In genomic region chr15:98971576-98972320, GRCm38 (mm10) we compare ENCODE assay signal across 18 mouse cellular contexts. TPM values are rescaled to one million over a fixed set of nuclear protein-coding genes. Genes with fewer than 3 reads are reported as not detected.
A peak's percentile ranks its signal among the peaks of the same experiment; 100 is the strongest.
DNase-seq lines count a peak whose midpoint lies in the region; ATAC-seq and TF ChIP-seq lines count a peak whose summit lies in the region.
"Not testable (repeated sequence)": the region's sequence is repeated elsewhere in the genome, so short reads cannot be mapped to it uniquely, and the experiment has no call there.
"Had no signal": no experiment of that assay in that cellular context is flagged by ENCODE, and none has a peak within 500 bp of the region (broad histone marks: within the 10 kb centered on the region; RNA-seq: fewer than 3 reads in every experiment).

No protein-coding gene starts in this region.

- H3K9ac ChIP-seq in hindbrain, embryonic 16.5 days (ENCODE audit: low read depth, low read length): peak overlapping the region; percentile 50; the same call in 1 of the 2 replicates
- peak overlapping the region; percentile 41 for H3K9ac ChIP-seq in neural tube, embryonic 11.5 days (ENCODE audit: low read length)

- TF ChIP-seq POLR2A in cerebellum, adult 2 months (IDR thresholded peaks at IDR 0.05; ENCODE audit: borderline replicate concordance, insufficient read depth, low read length): not testable (repeated sequence)

- DNase-seq in cerebellum, adult 2 months: peak in 1 of 2 experiments; percentile 40
- not testable (repeated sequence) for DNase-seq in forebrain, embryonic 10.5 days (ENCODE audit: extremely low spot score, low spot score); heart, embryonic 10.5 days (ENCODE audit: low spot score); neural tube, embryonic 11.5 days (ENCODE audit: low spot score)
- peak; percentile 55 to 62 for DNase-seq in left cerebral cortex, postnatal 36 days (ENCODE audit: low spot score in 2 of 2)
- peak; percentile 44 for DNase-seq in right cerebral cortex, postnatal 14 days

- intact Hi-C loops in left cerebral cortex, postnatal 36 days (cut with DNase I): not testable (repeated sequence)

- H3K36me3 ChIP-seq in forebrain, embryonic 10.5 days (replicated peaks); heart, embryonic 10.5 days; hindbrain, embryonic 16.5 days (ENCODE audit: control insufficient read depth, insufficient read depth, low read length); neural tube, embryonic 11.5 days (ENCODE audit: control insufficient read depth, insufficient read depth, low read length): not testable (repeated sequence)

- 44% methylated on average over 15 of the region's 15 CpGs for WGBS in cerebellum, adult 2 months
- 82% methylated on average over 15 of the region's 15 CpGs for WGBS in forebrain, embryonic 10.5 days
- WGBS in heart, embryonic 10.5 days: 70% methylated on average over 15 of the region's 15 CpGs
- 40% methylated on average over 15 of the region's 15 CpGs for WGBS in hindbrain, embryonic 16.5 days
- WGBS in neural tube, embryonic 11.5 days: 73% methylated on average over 15 of the region's 15 CpGs

- not testable (repeated sequence) for H3K27me3 ChIP-seq in cerebellum, adult 2 months (ENCODE audit: control insufficient read depth, insufficient read depth, low read length); forebrain, embryonic 10.5 days (ENCODE audit: poor library complexity, severe bottlenecking); heart, embryonic 10.5 days (ENCODE audit: insufficient read depth, poor library complexity, severe bottlenecking); hindbrain, embryonic 16.5 days (replicated peaks; ENCODE audit: control insufficient read depth, insufficient read depth, low read length); neural tube, embryonic 11.5 days (ENCODE audit: control insufficient read depth, insufficient read depth, low read length)

- not testable (repeated sequence) for H3K9me3 ChIP-seq in forebrain, embryonic 10.5 days; heart, embryonic 10.5 days; hindbrain, embryonic 16.5 days (ENCODE audit: control insufficient read depth, low read length); neural tube, embryonic 11.5 days (ENCODE audit: control insufficient read depth, low read length)

- peak overlapping the region; percentile 28 for H3K27ac ChIP-seq in cerebellum, adult 2 months (ENCODE audit: insufficient read depth, low read length)
- H3K27ac ChIP-seq in forebrain, embryonic 10.5 days: peak overlapping the region; percentile 98
- peak overlapping the region; percentile 69 for H3K27ac ChIP-seq in heart, embryonic 10.5 days
- peak overlapping the region; percentile 94 for H3K27ac ChIP-seq in hindbrain, embryonic 16.5 days (ENCODE audit: low read depth, low read length)
- peak overlapping the region; percentile 94 for H3K27ac ChIP-seq in neural tube, embryonic 11.5 days (ENCODE audit: low read depth, low read length)

- TF ChIP-seq CTCF in cerebellum, adult 2 months (IDR thresholded peaks at IDR 0.05; ENCODE audit: borderline replicate concordance, insufficient read depth, low read depth, low read length): not testable (repeated sequence)

- peak; percentile 57 for ATAC-seq in hindbrain, embryonic 16.5 days
- ATAC-seq in neural tube, embryonic 11.5 days (ENCODE audit: insufficient read depth, low FRiP score, low TSS enrichment): not testable (repeated sequence)

- peaks cover 16% of the 10 kb centered on the region; the same call in 1 of the 2 replicates for H3K4me1 ChIP-seq in cerebellum, adult 2 months (ENCODE audit: control insufficient read depth, insufficient read depth, low read length)
- H3K4me1 ChIP-seq in forebrain, embryonic 10.5 days: peaks cover 55% of the 10 kb centered on the region
- peaks cover 31% of the 10 kb centered on the region for H3K4me1 ChIP-seq in heart, embryonic 10.5 days
- peaks cover 39% of the 10 kb centered on the region for H3K4me1 ChIP-seq in hindbrain, embryonic 16.5 days (ENCODE audit: control insufficient read depth, insufficient read depth, low read depth, low read length)
- peaks cover 33% of the 10 kb centered on the region for H3K4me1 ChIP-seq in neural tube, embryonic 11.5 days (ENCODE audit: control insufficient read depth, insufficient read depth, low read length)

- H3K4me2 ChIP-seq in hindbrain, embryonic 16.5 days (ENCODE audit: low read length): peak overlapping the region; percentile 54
- peak overlapping the region; percentile 15; the same call in 1 of the 2 replicates for H3K4me2 ChIP-seq in neural tube, embryonic 11.5 days (ENCODE audit: low read depth)

- not testable (repeated sequence) for H3K4me3 ChIP-seq in cerebellum, adult 2 months (replicated peaks; ENCODE audit: insufficient read depth, low read depth, low read length); heart, embryonic 10.5 days; neural tube, embryonic 11.5 days (ENCODE audit: low read depth, low read length)
- H3K4me3 ChIP-seq in forebrain, embryonic 10.5 days: peak overlapping the region; percentile 19; the same call in 1 of the 2 replicates
- H3K4me3 ChIP-seq in hindbrain, embryonic 16.5 days (ENCODE audit: low read length): peak overlapping the region; percentile 22

RNA-seq across cellular contexts. Expression of gene Tuba1a, which starts 18.2 kb away (rescaled TPM):
- polyA plus RNA-seq in cerebellum, adult 2 months (2012; rRNA removed): 1,294 and 1,344 TPM in 2 replicates
- 2,769 and 3,107 TPM in 2 replicates for polyA plus RNA-seq in forebrain, embryonic 10.5 days (2016; fragmentation: Nextera tagmentation; extraction: Ambion mirVana)
- polyA plus RNA-seq in heart, embryonic 10.5 days (2016; fragmentation: Nextera tagmentation; extraction: Ambion mirVana): 1,319 and 1,394 TPM in 2 replicates
- 15,480 and 15,543 TPM in 2 replicates for polyA plus RNA-seq in hindbrain, embryonic 16.5 days (2015; fragmentation: Nextera tagmentation; extraction: Ambion mirVana)
- total RNA-seq in left cerebral cortex, postnatal 36 days (2021): 1,000 to 10,000 TPM in 1 of 2 experiments, 100 to 1,000 TPM in 1; 932 to 1,107 TPM
- polyA plus RNA-seq in neural tube, embryonic 11.5 days (2014; fragmentation: Nextera tagmentation; extraction: Ambion mirVana): 8,277 and 8,733 TPM in 2 replicates

RNA-seq across cellular contexts. Expression of gene Gm49450, which starts 18.4 kb away (rescaled TPM):
- polyA plus RNA-seq in cerebellum, adult 2 months (2012; rRNA removed): 0.75 and 2.6 TPM in 2 replicates
- polyA plus RNA-seq in forebrain, embryonic 10.5 days (2016; fragmentation: Nextera tagmentation; extraction: Ambion mirVana): not detected in 2 replicates
- not detected in 2 replicates for polyA plus RNA-seq in heart, embryonic 10.5 days (2016; fragmentation: Nextera tagmentation; extraction: Ambion mirVana)
- not detected in 2 replicates for polyA plus RNA-seq in hindbrain, embryonic 16.5 days (2015; fragmentation: Nextera tagmentation; extraction: Ambion mirVana)
- not detected for total RNA-seq in left cerebral cortex, postnatal 36 days (2021)
- not detected in 2 replicates for polyA plus RNA-seq in neural tube, embryonic 11.5 days (2014; fragmentation: Nextera tagmentation; extraction: Ambion mirVana)
- total RNA-seq: adrenal gland, postnatal 4 days; gastrocnemius, postnatal 36 days; heart, postnatal 4 days; layer of hippocampus, postnatal 36 days had no signal
- polyA plus RNA-seq: CD4-positive, CD25-positive, alpha-beta regulatory T cell, adult 4 months; heart, embryonic 12.5 days; limb, embryonic 10.5 days; liver, embryonic 12.5 days; lung, embryonic 15.5 days; stomach, embryonic 14.5 days; thymus, postnatal 0 days had no signal

RNA-seq across cellular contexts. Expression of gene Tuba1b, which starts 37.4 kb away (rescaled TPM):
- 1,352 and 1,359 TPM in 2 replicates for polyA plus RNA-seq in cerebellum, adult 2 months (2012; rRNA removed)
- 2,760 and 2,766 TPM in 2 replicates for polyA plus RNA-seq in forebrain, embryonic 10.5 days (2016; fragmentation: Nextera tagmentation; extraction: Ambion mirVana)
- 1,935 and 2,007 TPM in 2 replicates for polyA plus RNA-seq in heart, embryonic 10.5 days (2016; fragmentation: Nextera tagmentation; extraction: Ambion mirVana)
- polyA plus RNA-seq in hindbrain, embryonic 16.5 days (2015; fragmentation: Nextera tagmentation; extraction: Ambion mirVana): 1,672 and 1,683 TPM in 2 replicates
- total RNA-seq in left cerebral cortex, postnatal 36 days (2021): 100 to 1,000 TPM; 509 to 602 TPM
- polyA plus RNA-seq in neural tube, embryonic 11.5 days (2014; fragmentation: Nextera tagmentation; extraction: Ambion mirVana): 1,967 and 2,051 TPM in 2 replicates

RNA-seq across cellular contexts. Expression of gene Lmbr1l, which starts 53.7 kb away (rescaled TPM):
- polyA plus RNA-seq in cerebellum, adult 2 months (2012; rRNA removed): 37.5 and 39.7 TPM in 2 replicates
- 23.9 and 25.3 TPM in 2 replicates for polyA plus RNA-seq in forebrain, embryonic 10.5 days (2016; fragmentation: Nextera tagmentation; extraction: Ambion mirVana)
- 14.9 and 20.2 TPM in 2 replicates for polyA plus RNA-seq in heart, embryonic 10.5 days (2016; fragmentation: Nextera tagmentation; extraction: Ambion mirVana)
- 25.9 and 27.0 TPM in 2 replicates for polyA plus RNA-seq in hindbrain, embryonic 16.5 days (2015; fragmentation: Nextera tagmentation; extraction: Ambion mirVana)
- 10 to 100 TPM; 12.6 to 16.6 TPM for total RNA-seq in left cerebral cortex, postnatal 36 days (2021)
- polyA plus RNA-seq in neural tube, embryonic 11.5 days (2014; fragmentation: Nextera tagmentation; extraction: Ambion mirVana): 7.1 and 8.9 TPM in 2 replicates

RNA-seq across cellular contexts. Expression of gene Tuba1c, which starts 57.9 kb away (rescaled TPM):
- polyA plus RNA-seq in cerebellum, adult 2 months (2012; rRNA removed): 6.4 and 9.0 TPM in 2 replicates
- polyA plus RNA-seq in forebrain, embryonic 10.5 days (2016; fragmentation: Nextera tagmentation; extraction: Ambion mirVana): 160 and 171 TPM in 2 replicates
- 172 and 183 TPM in 2 replicates for polyA plus RNA-seq in heart, embryonic 10.5 days (2016; fragmentation: Nextera tagmentation; extraction: Ambion mirVana)
- 20.8 and 23.3 TPM in 2 replicates for polyA plus RNA-seq in hindbrain, embryonic 16.5 days (2015; fragmentation: Nextera tagmentation; extraction: Ambion mirVana)
- 10 to 100 TPM; 60.3 to 78.5 TPM for total RNA-seq in left cerebral cortex, postnatal 36 days (2021)
- 109 and 112 TPM in 2 replicates for polyA plus RNA-seq in neural tube, embryonic 11.5 days (2014; fragmentation: Nextera tagmentation; extraction: Ambion mirVana)

Comparison
In these comparisons a context has a peak if more than half of its experiments do, and no peak if none do; other contexts are left out.
1. H3K27ac ChIP-seq: peak in every context shown above with its lines; median percentile 98 in forebrain, embryonic 10.5 days; 94 in hindbrain, embryonic 16.5 days; 94 in neural tube, embryonic 11.5 days; 69 in heart, embryonic 10.5 days; 28 in cerebellum, adult 2 months.